8 mouse cellular contexts compared by ENCODE assay signal in the genomic region with DNA sequence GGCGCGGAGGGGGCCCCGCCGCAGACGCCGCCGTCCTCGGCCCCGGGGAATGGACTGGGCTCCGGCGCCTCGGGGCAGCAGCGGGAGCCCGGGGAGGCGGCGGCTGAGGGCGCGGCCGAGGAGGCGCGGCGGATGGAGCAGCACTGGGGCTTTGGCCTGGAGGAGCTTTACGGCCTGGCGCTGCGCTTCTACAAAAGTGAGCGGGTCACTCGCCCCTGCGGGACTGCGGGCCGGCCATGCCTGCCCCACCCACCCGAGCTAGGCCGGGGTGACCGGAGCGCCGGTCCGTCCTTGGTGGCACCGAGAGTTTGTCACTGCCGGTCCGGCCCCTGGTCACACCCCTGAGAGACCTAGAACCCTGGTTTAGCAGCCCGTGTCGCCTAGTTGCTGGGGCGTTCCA. TPM values are rescaled to one million over a fixed set of nuclear protein-coding genes. Genes with fewer than 3 reads are reported as not detected.
DNase-seq lines count a peak whose midpoint lies in the region; ATAC-seq and TF ChIP-seq lines count a peak whose summit lies in the region.

No protein-coding gene starts in this region.

- WGBS in limb, embryonic 10.5 days: under 1% methylated on average over 42 of the region's 42 CpGs
- under 1% methylated on average over 39 of the region's 42 CpGs for WGBS in midbrain, embryonic 11.5 days

- H3K4me2 ChIP-seq in midbrain, embryonic 11.5 days: peak overlapping the region; percentile 71

- H3K27ac ChIP-seq in embryonic fibroblast, embryonic 13.5 days (ENCODE audit: insufficient read depth, low read length): peak overlapping the region; percentile 67
- H3K27ac ChIP-seq in limb, embryonic 10.5 days: peak overlapping the region; percentile 98
- H3K27ac ChIP-seq in midbrain, embryonic 11.5 days (ENCODE audit: low read depth, low read length): peak overlapping the region; percentile 87

- peak; percentile 35 for DNase-seq in embryo, embryonic 10 days (ENCODE audit: low spot score)
- DNase-seq in embryo, embryonic 9.5 days (ENCODE audit: extremely low spot score): no peak
- DNase-seq in limb, embryonic 10.5 days (ENCODE audit: low spot score): no peak
- DNase-seq in midbrain, embryonic 11.5 days (ENCODE audit: low spot score, missing footprints): peak; percentile 94
- DNase-seq in thymus, postnatal 4 days: no peak
- DNase-seq in natural killer cell, adult 2 months (ENCODE audit: low spot score in 2 of 2): no peak

- peaks cover 2% of the 10 kb centered on the region; the same call in 1 of the 2 replicates for H3K4me1 ChIP-seq in embryonic fibroblast, embryonic 13.5 days (ENCODE audit: control insufficient read depth, insufficient read depth, low read length)
- peaks cover 24% of the 10 kb centered on the region for H3K4me1 ChIP-seq in limb, embryonic 10.5 days
- H3K4me1 ChIP-seq in midbrain, embryonic 11.5 days (ENCODE audit: control insufficient read depth, insufficient read depth, low read length): peaks cover 16% of the 10 kb centered on the region

- TF ChIP-seq POLR2A in embryonic fibroblast, embryonic 13.5 days (IDR thresholded peaks at IDR 0.05; ENCODE audit: low read depth, low read length): no peak

- no peaks in the 10 kb centered on the region for H3K27me3 ChIP-seq in limb, embryonic 10.5 days (ENCODE audit: low read depth, poor library complexity, severe bottlenecking)
- H3K27me3 ChIP-seq in midbrain, embryonic 11.5 days (ENCODE audit: control insufficient read depth, insufficient read depth, low read length): no peaks in the 10 kb centered on the region

- peak; percentile 44 for ATAC-seq in CD4-positive, CD25-positive, alpha-beta regulatory T cell, adult 4 months
- ATAC-seq in midbrain, embryonic 11.5 days (ENCODE audit: low FRiP score): no peak; the same call in 1 of the 2 replicates

- H3K4me3 ChIP-seq in embryonic fibroblast, embryonic 13.5 days (ENCODE audit: insufficient read depth, low read length): peak overlapping the region; percentile 98
- H3K4me3 ChIP-seq in limb, embryonic 10.5 days: peak overlapping the region; percentile 100
- H3K4me3 ChIP-seq in midbrain, embryonic 11.5 days (ENCODE audit: low read depth, low read length): peak overlapping the region; percentile 84

- H3K9me3 ChIP-seq in limb, embryonic 10.5 days (replicated peaks): no peaks in the 10 kb centered on the region
- H3K9me3 ChIP-seq in midbrain, embryonic 11.5 days (ENCODE audit: control insufficient read depth, low read length): no peaks in the 10 kb centered on the region

- no peaks in the 10 kb centered on the region for H3K36me3 ChIP-seq in limb, embryonic 10.5 days
- H3K36me3 ChIP-seq in midbrain, embryonic 11.5 days (ENCODE audit: control insufficient read depth, insufficient read depth, low read length): no peaks in the 10 kb centered on the region

- H3K9ac ChIP-seq in midbrain, embryonic 11.5 days (ENCODE audit: low read length): peak overlapping the region; percentile 93

- no peak for TF ChIP-seq CTCF in embryonic fibroblast, embryonic 13.5 days (IDR thresholded peaks at IDR 0.05; ENCODE audit: borderline replicate concordance, insufficient read depth, low read length)

RNA-seq across cellular contexts. Expression of gene Acbd3, which starts 0.3 kb away (rescaled TPM):
- 10 to 100 TPM; 11.2 to 16.1 TPM for polyA plus RNA-seq in CD4-positive, CD25-positive, alpha-beta regulatory T cell, adult 4 months (2017; shearing (Covaris generic))
- polyA plus RNA-seq in embryonic fibroblast, embryonic 13.5 days (2011; ENCODE audit: insufficient read length, low read depth, missing spikeins): 66.3 and 69.4 TPM in 2 replicates
- 17.0 and 19.2 TPM in 2 replicates for polyA plus RNA-seq in limb, embryonic 10.5 days (2016; fragmentation: Nextera tagmentation; extraction: Ambion mirVana)
- 20.8 and 21.6 TPM in 2 replicates for polyA plus RNA-seq in midbrain, embryonic 11.5 days (2014; fragmentation: Nextera tagmentation; extraction: Ambion mirVana)

RNA-seq across cellular contexts. Expression of gene Mixl1, which starts 29.3 kb away (rescaled TPM):
- polyA plus RNA-seq in CD4-positive, CD25-positive, alpha-beta regulatory T cell, adult 4 months (2017; shearing (Covaris generic)): under 1 TPM in 1 of 2 experiments, not detected in 1; 0.19 TPM
- polyA plus RNA-seq in embryonic fibroblast, embryonic 13.5 days (2011; ENCODE audit: insufficient read length, low read depth, missing spikeins): not detected in 2 replicates
- polyA plus RNA-seq in limb, embryonic 10.5 days (2016; fragmentation: Nextera tagmentation; extraction: Ambion mirVana): 0.09 and 0.28 TPM in 2 replicates
- 0.08 TPM in 1 of 2 replicates, not detected in the other for polyA plus RNA-seq in midbrain, embryonic 11.5 days (2014; fragmentation: Nextera tagmentation; extraction: Ambion mirVana)

Comparison
In these comparisons a context has a peak if more than half of its experiments do, and no peak if none do; other contexts are left out.
1. DNase-seq: peak in embryo, embryonic 10 days (single experiment) and midbrain, embryonic 11.5 days (single experiment); none in embryo, embryonic 9.5 days (single experiment), limb, embryonic 10.5 days (single experiment), thymus, postnatal 4 days (single experiment) and natural killer cell, adult 2 months (0 of 2).
2. Peak in every context shown above with its lines, with median percentiles within 50 percentile points of each other: H3K27ac ChIP-seq and H3K4me3 ChIP-seq.